Mouse (Mus musculus) forebrain, embryonic 14.5 days (tissue): ENCODE measurements around the gene Tecrl. TPM values are rescaled to one million over a fixed set of nuclear protein-coding genes. Genes with fewer than 3 reads are reported as not detected.

Source experiments
- ATAC-seq: fragments of 200-750 bp; cut with Nextera tagmentation; 2 replicates; pipeline ENCODE4 v1.8.0; 2017; ENCODE audit warnings: mild to moderate bottlenecking, moderate library complexity
- DNase-seq: peaks from one replicate; pipeline ENCODE4 v3.0.0-alpha.2; 2015; ENCODE audit warnings: low spot score
- H3K27ac ChIP-seq: fragments of 300-500 bp; sonication (generic); 2 replicates; pipeline ENCODE4 v1.5.1; 2014; ENCODE audit warnings: low read depth, mild to moderate bottlenecking, control low read depth, low read length, moderate library complexity
- H3K27me3 ChIP-seq: fragments of 300-500 bp; sonication (generic); replicated peaks from 2 replicates; pipeline ENCODE4 v1.6.1; 2014; ENCODE audit warnings: low read length, control low read depth, mixed read lengths; ENCODE audit not compliant: control insufficient read depth, insufficient read depth
- H3K36me3 ChIP-seq: fragments of 300-500 bp; sonication (generic); 2 replicates; pipeline ENCODE4 v1.6.1; 2014; ENCODE audit warnings: low read length, control low read depth; ENCODE audit not compliant: control insufficient read depth, insufficient read depth
- H3K4me1 ChIP-seq: fragments of 300-500 bp; sonication (generic); 2 replicates; pipeline ENCODE4 v1.6.1; 2014; ENCODE audit warnings: antibody characterized with exemption, low read length, control low read depth; ENCODE audit not compliant: control insufficient read depth, insufficient read depth
- H3K4me2 ChIP-seq: fragments of 300-500 bp; sonication (generic); 2 replicates; pipeline ENCODE4 v1.6.1; 2014; ENCODE audit warnings: mild to moderate bottlenecking, control low read depth, low read length
- H3K4me3 ChIP-seq: fragments of 300-500 bp; sonication (generic); 2 replicates; pipeline ENCODE4 v1.5.1; 2014; ENCODE audit warnings: low read depth, low read length, control low read depth
- H3K9ac ChIP-seq: fragments of 300-500 bp; sonication (generic); 2 replicates; pipeline ENCODE4 v1.6.1; 2014; ENCODE audit warnings: mild to moderate bottlenecking, low read length, control low read depth, moderate library complexity
- H3K9me3 ChIP-seq: fragments of 300-500 bp; sonication (generic); replicated peaks from 2 replicates; pipeline ENCODE4 v1.6.1; 2016; ENCODE audit warnings: low read length, control low read depth, mixed read lengths; ENCODE audit not compliant: control insufficient read depth
- WGBS: fragments of 180-500 bp; shearing (Covaris S2); extraction: QIAGEN DNeasy Blood & Tissue Kit; methylation state at CpG from one replicate; pipeline ENCODE4 v1.1.7; 2014; 5-methylcytosine and 5-hydroxymethylcytosine counted together
- polyA plus RNA-seq: library from polyadenylated mRNA; unstranded; fragments of >200 nt; fragmentation: Nextera tagmentation; extraction: Ambion mirVana; gene quantifications from 2 replicates; pipeline ENCODE4 v1.2.1, GENCODE M21; 2014

Tecrl gene
- polyA plus RNA-seq = 0.09 and 0.14 TPM in 2 replicates

DNA sequence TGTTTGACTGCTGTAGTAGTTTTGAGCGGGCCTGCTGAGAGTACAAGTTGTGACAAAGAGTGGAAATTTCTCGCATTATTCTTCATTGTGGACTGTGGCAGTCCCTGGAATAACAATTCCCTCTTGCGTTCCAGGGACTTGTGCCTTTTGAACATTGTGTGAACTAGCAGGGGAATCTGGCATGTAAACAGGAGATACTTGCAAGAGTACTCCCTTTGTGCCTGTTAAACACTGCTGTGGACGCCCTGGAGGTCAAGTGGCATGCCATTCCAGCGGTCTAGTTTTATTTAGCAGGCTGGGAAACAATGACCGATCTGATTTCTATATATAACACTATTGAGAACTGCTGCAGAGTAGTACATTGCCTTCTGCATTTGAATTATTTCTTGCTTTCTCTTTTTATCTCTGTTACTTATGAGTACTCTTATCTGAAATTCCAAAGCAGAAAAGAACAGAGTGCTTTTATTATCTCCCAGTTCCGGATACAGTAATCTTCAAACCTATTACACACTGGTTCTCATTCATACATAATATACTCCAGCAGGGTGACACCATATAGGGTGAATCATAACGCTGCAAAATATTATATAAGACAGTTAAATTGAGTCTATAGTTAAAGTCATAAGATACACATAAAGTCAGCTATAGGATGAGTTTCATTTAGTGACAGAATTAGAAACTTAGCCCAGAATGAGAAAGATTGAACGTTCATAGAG, at the start of gene Tecrl:
Tecrl (minus strand) TSS at position 350 of the 716 bp plus-strand sequence.
- ATAC-seq (no peak), DNase-seq (no peak)
- Histone ChIP-seq H3K4me2 (no peak within 1 kb of the TSS), H3K27ac (no peak within 1 kb of the TSS), H3K9ac (no peak within 1 kb of the TSS), H3K36me3 (no peaks in the 10 kb centered on the region), H3K4me1 (no peaks in the 10 kb centered on the region), H3K4me3 (no peak within 1 kb of the TSS), H3K9me3 (no peaks in the 10 kb centered on the region), H3K27me3 (no peaks in the 10 kb centered on the region)
- WGBS = 51% methylated on average over 9 of the region's 9 CpGs

DNA sequence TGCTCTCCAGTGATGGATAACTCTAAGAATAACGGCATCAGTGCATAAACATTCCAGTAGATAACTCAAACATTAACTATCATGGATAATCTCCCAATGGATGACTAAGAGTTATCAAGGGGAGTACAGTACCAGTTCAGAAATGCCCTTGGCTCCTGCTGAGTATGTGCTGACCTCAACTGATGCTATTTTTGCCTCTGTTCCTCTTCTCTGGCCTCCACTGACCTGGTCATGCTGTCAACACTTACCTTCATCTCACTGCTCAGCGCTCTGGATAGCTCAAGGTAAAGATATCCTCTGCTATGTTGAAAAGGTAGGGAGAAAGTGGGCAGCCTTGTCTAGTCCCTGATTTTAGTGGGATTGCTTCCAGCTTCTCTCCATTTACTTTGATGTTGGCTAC, 30.0 kb upstream of the Tecrl start:
- H3K9me3 ChIP-seq = no peaks in the 10 kb centered on the region
- no peaks in the 10 kb centered on the region for H3K36me3 ChIP-seq
- ATAC-seq = no peak
- no peaks in the 10 kb centered on the region for H3K27me3 ChIP-seq
- no peaks in the 10 kb centered on the region for H3K4me1 ChIP-seq
- H3K9ac ChIP-seq = no peak overlapping the region
- no peak overlapping the region for H3K4me3 ChIP-seq
- 82% methylated on average over 2 of the region's 2 CpGs for WGBS
- H3K27ac ChIP-seq = no peak overlapping the region
- no peak overlapping the region for H3K4me2 ChIP-seq
- no peak for DNase-seq

DNA sequence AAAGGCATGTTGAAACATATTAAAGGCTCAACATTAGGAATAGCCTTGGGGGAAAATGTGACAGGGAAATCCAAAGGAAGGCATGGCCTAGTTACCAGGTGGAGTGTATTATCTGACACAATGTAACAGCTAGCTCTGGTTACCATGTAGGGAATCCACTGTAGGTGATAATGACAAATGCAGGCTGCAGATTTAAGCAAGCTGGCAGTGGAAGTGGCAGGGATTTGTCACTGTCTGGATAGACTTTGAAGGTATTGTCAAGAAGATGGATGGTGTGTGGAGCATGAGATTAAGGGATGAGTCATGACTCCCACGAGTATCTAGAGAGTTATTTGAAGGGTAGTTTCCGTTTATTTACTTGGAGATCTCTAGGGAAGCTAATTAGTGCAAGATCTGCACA, 3.4 kb downstream of the Tecrl start:
- no peak overlapping the region for H3K4me2 ChIP-seq
- no peak for ATAC-seq
- no peak overlapping the region for H3K9ac ChIP-seq
- no peak overlapping the region for H3K27ac ChIP-seq
- H3K27me3 ChIP-seq = no peaks in the 10 kb centered on the region
- no peaks in the 10 kb centered on the region for H3K4me1 ChIP-seq
- no peak overlapping the region for H3K4me3 ChIP-seq
- WGBS = 78% methylated on average over 2 of the region's 2 CpGs
- H3K36me3 ChIP-seq = no peaks in the 10 kb centered on the region
- H3K9me3 ChIP-seq = no peaks in the 10 kb centered on the region
- no peak for DNase-seq

DNA sequence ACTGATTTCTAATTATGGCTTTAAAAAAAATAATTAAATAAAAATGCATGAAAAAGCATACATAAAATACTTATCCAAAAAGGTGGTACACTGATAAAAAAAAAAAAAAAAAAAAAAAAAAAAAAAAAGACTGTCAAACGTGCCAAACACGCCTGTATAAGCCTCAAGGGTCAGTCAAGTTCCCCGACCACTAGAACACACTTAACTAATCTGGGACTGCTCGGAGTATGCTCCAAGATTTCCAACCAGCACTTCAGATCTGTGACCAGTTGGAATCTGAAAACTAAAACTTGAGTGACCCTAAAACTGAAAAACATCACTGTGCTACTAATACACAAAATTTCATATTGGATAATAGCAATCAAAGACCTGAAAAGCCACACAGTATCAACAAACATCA, 15.9 kb downstream of the Tecrl start:
- H3K4me3 ChIP-seq = no peak overlapping the region
- H3K9ac ChIP-seq = no peak overlapping the region
- no peaks in the 10 kb centered on the region for H3K9me3 ChIP-seq
- no peak for ATAC-seq
- 95% methylated on average over 4 of the region's 4 CpGs for WGBS
- H3K27me3 ChIP-seq = no peaks in the 10 kb centered on the region
- H3K4me1 ChIP-seq = no peaks in the 10 kb centered on the region
- no peaks in the 10 kb centered on the region for H3K36me3 ChIP-seq
- H3K27ac ChIP-seq = no peak overlapping the region
- H3K4me2 ChIP-seq = no peak overlapping the region
- no peak for DNase-seq

DNA sequence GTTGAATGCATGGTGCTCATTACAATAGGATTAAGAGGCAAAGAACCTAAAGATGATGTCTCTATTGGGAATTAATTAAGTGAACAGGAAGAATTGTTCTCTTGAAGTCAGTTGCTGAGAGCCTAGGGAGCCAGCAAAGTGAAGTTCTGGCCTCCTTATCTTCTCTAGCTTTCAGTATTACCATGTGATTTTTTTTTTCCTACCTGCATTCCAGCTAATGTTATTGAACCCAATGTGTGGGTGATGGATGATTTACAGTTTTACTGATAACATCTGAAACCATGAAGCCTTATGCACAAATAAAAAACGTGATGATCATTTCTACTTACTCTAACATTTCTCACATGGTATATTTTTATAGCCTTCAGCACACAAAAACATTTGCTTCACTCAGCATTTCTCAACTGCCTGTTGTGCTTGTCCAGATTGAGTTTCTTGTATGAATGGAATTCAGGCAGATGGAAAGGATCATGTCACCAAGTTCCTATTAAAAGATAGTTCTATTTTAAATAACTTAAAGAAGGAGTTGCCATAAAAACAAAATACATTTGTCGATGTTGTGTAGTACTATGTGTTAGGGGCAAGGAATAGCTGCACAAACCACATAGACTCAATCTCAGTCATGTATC, 87.7 kb downstream of the Tecrl start:
- DNase-seq = no peak
- ATAC-seq = no peak
- Histone ChIP-seq H3K27me3 (no peaks in the 10 kb centered on the region), H3K9ac (no peak overlapping the region), H3K36me3 (no peaks in the 10 kb centered on the region), H3K4me2 (no peak overlapping the region), H3K4me3 (no peak overlapping the region), H3K9me3 (no peaks in the 10 kb centered on the region), H3K4me1 (no peaks in the 10 kb centered on the region), H3K27ac (no peak overlapping the region)
- WGBS = 72% methylated on average over 2 of the region's 2 CpGs

DNA sequence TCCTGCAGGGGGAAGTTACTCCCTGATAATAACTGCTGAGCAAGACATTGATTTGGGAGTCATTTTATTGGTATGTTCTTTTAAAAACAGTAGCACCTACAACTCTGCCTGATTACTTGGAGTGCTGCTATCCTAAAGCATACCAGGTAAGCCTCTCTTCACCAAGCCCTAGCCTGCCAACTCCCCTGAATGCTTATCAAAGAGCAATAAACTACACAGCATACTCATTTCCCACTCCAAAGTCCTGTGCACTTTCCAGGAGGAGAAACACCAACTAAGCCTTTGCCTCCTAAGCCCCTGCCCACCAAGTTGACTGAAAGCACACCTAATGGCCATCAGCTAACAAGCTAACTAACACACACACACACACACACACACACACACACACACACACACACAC, 94.9 kb downstream of the Tecrl start:
- no peak overlapping the region for H3K4me2 ChIP-seq
- no peak overlapping the region for H3K4me3 ChIP-seq
- H3K36me3 ChIP-seq = no peaks in the 10 kb centered on the region
- ATAC-seq (no peak), DNase-seq (no peak)
- H3K4me1 ChIP-seq = no peaks in the 10 kb centered on the region
- H3K9me3 ChIP-seq = no peaks in the 10 kb centered on the region
- no peak overlapping the region for H3K9ac ChIP-seq
- no peak overlapping the region for H3K27ac ChIP-seq
- H3K27me3 ChIP-seq = no peaks in the 10 kb centered on the region

DNA sequence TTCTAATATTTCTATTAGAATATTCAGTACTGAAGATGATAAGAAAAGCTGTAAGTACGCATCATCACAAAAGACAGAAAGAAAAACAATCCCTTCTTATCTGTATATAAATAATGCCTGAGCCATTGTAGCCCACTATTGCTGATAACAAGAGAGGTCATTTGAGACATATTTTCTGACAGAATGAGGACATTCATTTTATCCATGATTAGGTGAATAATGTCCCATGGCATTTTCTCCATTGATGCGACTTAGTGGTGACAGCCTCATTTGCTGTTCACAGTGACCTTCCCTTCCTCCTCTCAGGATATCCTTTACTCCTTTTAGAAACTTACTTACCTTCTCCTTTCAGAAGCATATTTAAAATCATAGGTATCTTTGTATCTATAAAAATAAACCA, 100.9 kb downstream of the Tecrl start:
- DNase-seq (no peak), ATAC-seq (no peak)
- no peaks in the 10 kb centered on the region for H3K27me3 ChIP-seq
- no peaks in the 10 kb centered on the region for H3K9me3 ChIP-seq
- H3K4me1 ChIP-seq = no peaks in the 10 kb centered on the region
- H3K36me3 ChIP-seq = no peaks in the 10 kb centered on the region
- H3K4me3 ChIP-seq = no peak overlapping the region
- no peak overlapping the region for H3K27ac ChIP-seq
- no peak overlapping the region for H3K9ac ChIP-seq
- WGBS = 89% methylated on average over 2 of the region's 2 CpGs
- no peak overlapping the region for H3K4me2 ChIP-seq

DNA sequence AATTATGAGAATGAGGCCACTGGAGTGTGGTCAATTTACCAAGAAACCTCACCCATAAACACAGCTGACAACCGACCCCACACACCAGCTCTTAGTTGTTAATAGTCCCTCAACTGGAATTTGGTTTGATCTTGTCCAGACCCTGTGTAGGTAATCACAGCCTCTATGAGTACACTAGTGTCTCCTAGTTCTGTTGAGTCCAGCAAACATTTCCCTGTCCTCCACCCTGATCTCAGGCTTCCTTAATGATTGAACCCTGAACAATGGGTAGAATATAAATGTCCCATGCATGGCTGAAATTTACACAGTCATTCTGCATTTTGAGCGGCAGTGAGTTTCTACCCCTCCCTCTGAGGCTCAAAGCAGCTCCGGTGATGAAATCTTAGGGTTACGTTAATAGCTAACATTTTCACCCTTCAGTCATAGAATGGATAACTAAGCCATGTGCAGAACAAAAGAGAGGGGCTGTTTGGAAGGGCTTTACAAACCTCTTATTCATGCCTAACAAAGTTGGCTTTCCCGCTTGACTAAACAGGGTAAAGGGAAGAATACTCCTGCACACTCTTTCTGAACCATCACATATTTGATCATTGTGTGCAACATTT, 116.0 kb downstream of the Tecrl start:
- no peak overlapping the region for H3K4me2 ChIP-seq
- no peaks in the 10 kb centered on the region for H3K27me3 ChIP-seq
- DNase-seq = no peak
- no peak overlapping the region for H3K4me3 ChIP-seq
- H3K4me1 ChIP-seq = no peaks in the 10 kb centered on the region; the same call in 1 of the 2 replicates
- no peaks in the 10 kb centered on the region for H3K9me3 ChIP-seq
- no peak for ATAC-seq
- no peak overlapping the region for H3K27ac ChIP-seq
- WGBS = 9% methylated on average over 5 of the region's 5 CpGs
- no peaks in the 10 kb centered on the region for H3K36me3 ChIP-seq
- H3K9ac ChIP-seq = no peak overlapping the region
